Mouse (Mus musculus) intestine, postnatal 0 days (tissue): ENCODE results near the gene Figla. TPM values are rescaled to one million over a fixed set of nuclear protein-coding genes. Genes with fewer than 3 reads are reported as not detected.

ENCODE experiments used
- ATAC-seq: fragments of 200-750 bp; cut with Nextera tagmentation; 2 replicates; pipeline ENCODE4 v1.8.0; 2017; ENCODE audit warnings: mild to moderate bottlenecking, moderate TSS enrichment, moderate library complexity
- H3K27ac ChIP-seq: fragments of 300-500 bp; sonication (generic); 2 replicates; pipeline ENCODE4 v1.5.1; 2014; ENCODE audit warnings: mild to moderate bottlenecking, low read depth, low read length, moderate library complexity
- H3K27me3 ChIP-seq: fragments of 300-500 bp; sonication (generic); replicated peaks from 2 replicates; pipeline ENCODE4 v1.6.1; 2014; ENCODE audit warnings: low read length, mixed read lengths; ENCODE audit not compliant: control insufficient read depth, insufficient read depth
- H3K36me3 ChIP-seq: fragments of 300-500 bp; sonication (generic); 2 replicates; pipeline ENCODE4 v1.6.1; 2014; ENCODE audit warnings: mild to moderate bottlenecking, moderate library complexity; ENCODE audit not compliant: control insufficient read depth, insufficient read depth
- H3K4me1 ChIP-seq: fragments of 300-500 bp; sonication (generic); replicated peaks from 2 replicates; pipeline ENCODE4 v1.6.1; 2014; ENCODE audit warnings: antibody characterized with exemption, low read length, mixed read lengths; ENCODE audit not compliant: control insufficient read depth, insufficient read depth
- H3K4me2 ChIP-seq: fragments of 300-500 bp; sonication (generic); replicated peaks from 2 replicates; pipeline ENCODE4 v1.6.1; 2014; ENCODE audit warnings: low read depth, mild to moderate bottlenecking, moderate library complexity
- H3K4me3 ChIP-seq: fragments of 300-500 bp; sonication (generic); 2 replicates; pipeline ENCODE4 v1.5.1; 2014; ENCODE audit warnings: low read depth, low read length
- H3K9ac ChIP-seq: fragments of 300-500 bp; sonication (generic); 2 replicates; pipeline ENCODE4 v1.6.1; 2014; ENCODE audit warnings: mild to moderate bottlenecking, low read depth, low read length
- H3K9me3 ChIP-seq: fragments of 300-500 bp; sonication (generic); 2 replicates; pipeline ENCODE4 v1.6.1; 2016; ENCODE audit warnings: mixed run types; ENCODE audit not compliant: control insufficient read depth
- CTCF ChIP-seq: sonication (generic); IDR thresholded peaks from 2 replicates; pipeline ENCODE4 v1.5.1; 2016; ENCODE audit warnings: low read depth, mild to moderate bottlenecking, control low read depth, antibody characterized with exemption, moderate library complexity
- WGBS: fragments of 180-500 bp; shearing (Covaris S2); extraction: QIAGEN DNeasy Blood & Tissue Kit; methylation state at CpG from one replicate; pipeline ENCODE4 v1.1.7; 2014; 5-methylcytosine and 5-hydroxymethylcytosine counted together
- polyA plus RNA-seq: library from polyadenylated mRNA; unstranded; fragments of >200 nt; fragmentation: Nextera tagmentation; extraction: Ambion mirVana; gene quantifications from 2 replicates; pipeline ENCODE4 v1.2.1, GENCODE M21; 2015

Figla gene
- polyA plus RNA-seq, 1 experiment from 2014 or later: not detected

DNA sequence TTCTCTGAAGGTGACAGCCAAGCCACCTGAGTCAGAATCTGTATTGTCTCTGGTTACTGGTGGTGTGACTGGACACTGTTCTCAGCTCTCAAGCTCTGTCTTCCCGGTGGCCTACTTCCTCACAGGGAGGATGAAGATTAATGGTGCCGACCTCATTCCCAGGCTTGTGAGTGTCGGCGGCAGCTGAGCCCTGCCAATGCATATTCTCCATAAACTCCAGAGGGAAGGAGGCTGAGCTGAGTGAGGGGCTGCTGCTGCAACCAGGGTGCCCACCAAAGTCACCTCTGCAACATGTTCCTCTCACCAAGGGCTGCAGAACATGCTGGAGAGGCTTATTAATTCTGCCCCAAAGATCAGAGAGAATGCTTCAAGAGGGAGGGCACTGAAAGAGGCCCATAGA is 36.6 kb downstream of the Figla start:
- WGBS: 56% methylated on average over 4 of the region's 4 CpGs
- H3K4me3 ChIP-seq: no peak overlapping the region
- no peak overlapping the region for H3K27ac ChIP-seq
- no peak overlapping the region for H3K4me2 ChIP-seq
- no peaks in the 10 kb centered on the region for H3K27me3 ChIP-seq
- H3K9ac ChIP-seq: no peak overlapping the region
- no peak for TF ChIP-seq CTCF
- no peaks in the 10 kb centered on the region for H3K36me3 ChIP-seq
- H3K9me3 ChIP-seq: no peaks in the 10 kb centered on the region
- 0 out of 2 replicates have a peak, but pooled peaks cover 16% of the 10 kb centered on the region for H3K4me1 ChIP-seq
- no peak for ATAC-seq

DNA sequence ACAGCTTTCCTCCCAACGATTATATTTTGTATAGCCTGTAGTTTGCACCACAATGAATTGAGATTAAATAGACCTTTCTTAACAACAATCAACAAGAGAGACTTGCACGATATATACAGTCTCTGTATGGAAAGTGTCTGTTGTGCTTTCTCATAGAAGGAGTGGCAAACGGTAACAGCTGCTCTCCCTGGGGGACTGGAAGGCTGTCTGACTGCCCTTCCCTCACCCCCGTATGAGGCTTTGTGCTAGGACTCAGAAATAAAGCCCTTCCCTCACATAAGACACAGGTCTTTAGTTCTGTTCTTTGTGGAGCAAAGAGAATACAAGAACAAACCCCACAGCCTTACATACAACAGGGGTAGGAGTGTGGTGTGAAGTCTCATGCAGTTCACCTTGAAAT is 37.1 kb downstream of the Figla start:
- no peak overlapping the region for H3K4me3 ChIP-seq
- WGBS: 57% methylated on average over 4 of the region's 4 CpGs
- no peak overlapping the region for H3K27ac ChIP-seq
- no peaks in the 10 kb centered on the region for H3K36me3 ChIP-seq
- H3K4me2 ChIP-seq: no peak overlapping the region
- TF ChIP-seq CTCF: no peak
- no peak overlapping the region for H3K9ac ChIP-seq
- H3K9me3 ChIP-seq: no peaks in the 10 kb centered on the region
- no peaks in the 10 kb centered on the region for H3K27me3 ChIP-seq
- ATAC-seq: no peak
- 0 out of 2 replicates have a peak, but pooled peaks cover 16% of the 10 kb centered on the region for H3K4me1 ChIP-seq

- TF ChIP-seq CTCF: no peak
- Histone ChIP-seq H3K9ac (no peak overlapping the region), H3K4me3 (no peak overlapping the region), H3K4me2 (no peak overlapping the region), H3K27me3 (no peaks in the 10 kb centered on the region), H3K4me1 (0 out of 2 replicates have a peak, but pooled peaks cover 16% of the 10 kb centered on the region), H3K9me3 (no peaks in the 10 kb centered on the region), H3K36me3 (no peaks in the 10 kb centered on the region), H3K27ac (no peak overlapping the region)
- ATAC-seq: no peak
- 84% methylated on average over 5 of the region's 5 CpGs for WGBS
These were observed 37.6 kb downstream of the Figla start for GRCm38 (mm10) chr6:86053594-86053993.

DNA sequence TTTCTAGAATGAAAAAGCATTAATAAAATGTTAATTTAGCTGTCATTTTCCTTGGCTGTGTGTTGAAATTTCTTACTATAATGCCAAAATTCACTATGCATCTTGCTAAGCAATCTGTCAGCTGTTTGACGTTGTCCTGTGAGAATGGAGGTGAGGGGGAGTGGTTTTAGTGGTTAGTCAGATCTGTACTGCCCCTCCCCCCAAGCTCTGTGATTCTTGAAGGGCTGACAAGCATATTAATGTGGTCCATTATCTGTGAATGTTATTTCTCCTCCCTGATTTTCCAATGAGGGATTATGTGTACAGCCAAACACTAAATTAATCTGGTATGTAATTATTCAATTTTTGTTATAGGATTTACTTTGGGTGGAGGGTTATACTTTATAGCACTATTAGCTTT is 42.5 kb downstream of the Figla start:
- Histone ChIP-seq H3K9ac (no peak overlapping the region), H3K4me3 (no peak overlapping the region), H3K27me3 (no peaks in the 10 kb centered on the region), H3K4me2 (no peak overlapping the region), H3K4me1 (no peaks in the 10 kb centered on the region), H3K9me3 (no peaks in the 10 kb centered on the region), H3K27ac (no peak overlapping the region), H3K36me3 (no peaks in the 10 kb centered on the region)
- ATAC-seq: no peak
- WGBS: 0% methylated on average over 1 of the region's 1 CpGs
- TF ChIP-seq CTCF: no peak

GRCm38 (mm10) chr6:86059151-86059853 is 43.3 kb downstream of the Figla start:
- no peak overlapping the region for H3K9ac ChIP-seq
- no peak for TF ChIP-seq CTCF
- H3K27ac ChIP-seq: no peak overlapping the region
- H3K27me3 ChIP-seq: no peaks in the 10 kb centered on the region
- ATAC-seq: no peak
- no peaks in the 10 kb centered on the region for H3K36me3 ChIP-seq
- 36% methylated on average over 7 of the region's 7 CpGs for WGBS
- no peak overlapping the region for H3K4me3 ChIP-seq
- H3K4me1 ChIP-seq: no peaks in the 10 kb centered on the region
- H3K4me2 ChIP-seq: no peak overlapping the region
- H3K9me3 ChIP-seq: no peaks in the 10 kb centered on the region

- Histone ChIP-seq H3K9ac (no peak overlapping the region), H3K36me3 (no peaks in the 10 kb centered on the region), H3K4me3 (no peak overlapping the region), H3K27ac (no peak overlapping the region), H3K4me1 (no peaks in the 10 kb centered on the region), H3K9me3 (no peaks in the 10 kb centered on the region), H3K27me3 (no peaks in the 10 kb centered on the region), H3K4me2 (no peak overlapping the region)
- no peak for TF ChIP-seq CTCF
- no peak for ATAC-seq
- WGBS: 96% methylated on average over 3 of the region's 3 CpGs
These were observed 44.2 kb downstream of the Figla start for GRCm38 (mm10) chr6:86060170-86060569.
